Mouse (Mus musculus): ENCODE measurements around the gene Snx27.

Gene Snx27

DNA sequence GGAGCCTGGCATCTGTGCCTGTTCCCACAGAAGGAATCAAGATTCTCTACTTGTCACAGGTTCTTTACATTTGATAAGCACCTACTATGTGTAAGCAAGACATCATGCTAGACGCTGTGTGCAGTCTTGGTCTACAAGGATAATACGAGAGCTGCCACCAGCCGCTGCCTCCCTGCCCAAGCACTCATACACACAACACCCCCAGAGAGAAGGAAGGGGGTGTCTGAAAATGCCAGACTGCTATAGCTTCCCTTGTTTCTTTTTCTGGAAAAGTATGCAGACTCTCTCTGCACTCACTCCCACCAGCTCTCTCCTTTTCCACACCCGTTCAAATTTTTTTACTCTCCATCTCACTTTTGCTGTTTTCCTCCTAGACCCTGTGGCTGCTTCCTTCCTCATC, 105.1 kb downstream of the Snx27 start:
- DNase-seq (ENCODE audit: low read depth, low spot score), result no peak

DNA sequence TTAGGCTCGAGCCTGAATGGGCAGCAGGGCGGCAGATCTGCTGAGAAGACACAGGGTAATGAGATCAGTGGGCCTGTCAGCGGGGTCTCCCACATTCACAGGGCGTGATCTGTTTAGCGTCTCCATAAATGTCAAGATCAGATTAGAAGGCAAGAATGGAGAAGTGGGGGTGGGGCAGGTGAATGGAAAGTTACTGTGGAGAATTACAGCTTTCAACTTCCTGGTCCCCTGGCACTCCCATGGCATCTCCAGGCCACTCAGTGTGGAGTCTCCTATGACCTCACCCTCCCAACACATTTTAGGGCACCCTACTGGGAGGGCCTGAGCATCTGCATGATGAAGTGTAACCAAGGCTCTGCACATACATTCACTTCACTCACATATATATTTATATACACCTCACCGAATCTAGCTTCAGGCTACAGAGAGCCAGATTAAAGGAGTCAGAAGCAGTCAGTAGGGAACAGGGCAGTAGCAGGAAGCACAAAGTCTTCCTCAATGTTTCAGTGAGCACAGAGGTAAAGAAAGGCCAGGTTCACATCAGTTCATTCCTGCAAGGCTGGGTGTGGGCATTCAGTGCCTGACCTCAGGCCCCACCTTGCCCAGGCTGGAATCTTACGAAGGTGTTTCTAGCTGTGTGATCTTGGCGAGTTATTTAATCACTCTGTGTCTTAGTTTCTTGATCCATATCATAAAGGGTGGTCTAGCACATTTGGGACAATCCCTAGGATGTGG, 106.0 kb downstream of the Snx27 start:
- no peak for DNase-seq (ENCODE audit: low read depth, low spot score)

GRCm38 (mm10) chr3:94473567-94474232, 108.8 kb downstream of the Snx27 start:
- DNase-seq (ENCODE audit: low read depth, low spot score), result no peak

GRCm38 (mm10) chr3:94473115-94473505, 109.4 kb downstream of the Snx27 start:
- DNase-seq (ENCODE audit: low read depth, low spot score), result no peak

DNA sequence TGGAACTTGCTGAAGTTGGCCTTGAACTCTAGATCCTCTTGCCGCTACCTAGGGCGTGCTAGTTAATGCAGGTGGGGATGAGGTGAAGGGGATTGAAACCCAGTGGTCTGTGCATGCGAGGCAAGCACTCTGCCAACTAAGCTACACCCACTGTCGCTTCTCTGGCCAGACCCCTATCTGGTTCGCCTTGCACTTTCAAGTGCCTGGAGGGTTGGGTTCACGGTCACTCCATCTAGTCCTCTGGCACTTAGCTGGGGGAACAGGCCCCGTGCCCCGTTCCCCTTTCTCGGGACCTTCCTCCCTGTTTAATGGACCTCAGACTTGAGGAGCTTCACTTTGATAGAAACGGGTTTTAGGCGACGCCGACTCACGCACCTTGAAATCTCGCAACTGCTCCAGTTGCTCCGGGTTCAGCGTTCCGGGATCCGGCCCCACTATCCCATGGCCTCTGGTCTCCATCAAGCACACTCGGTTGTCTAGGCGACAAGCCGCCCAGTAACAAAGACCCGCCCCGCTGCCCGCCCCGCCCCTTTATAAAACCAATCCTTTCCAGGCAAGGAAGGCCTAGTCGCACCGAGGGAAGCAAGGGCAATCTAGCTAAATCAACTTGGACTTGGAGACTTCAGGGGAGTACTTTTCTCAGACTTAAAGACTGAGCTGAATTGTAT, 109.9 kb downstream of the Snx27 start:
- peak; percentile 51 for DNase-seq (ENCODE audit: low read depth, low spot score)

GRCm38 (mm10) chr3:94468931-94469330, 113.6 kb downstream of the Snx27 start:
- no peak for DNase-seq (ENCODE audit: low read depth, low spot score)

- no peak for DNase-seq (ENCODE audit: low read depth, low spot score)
Measured at GRCm38 (mm10) chr3:94465632-94466430, 116.7 kb downstream of the Snx27 start.

- DNase-seq (ENCODE audit: low read depth, low spot score), result no peak
Measured at GRCm38 (mm10) chr3:94463926-94464578, 118.5 kb downstream of the Snx27 start.

- no peak for DNase-seq (ENCODE audit: low read depth, low spot score)
Measured at GRCm38 (mm10) chr3:94459834-94460233, 122.7 kb downstream of the Snx27 start.

DNA sequence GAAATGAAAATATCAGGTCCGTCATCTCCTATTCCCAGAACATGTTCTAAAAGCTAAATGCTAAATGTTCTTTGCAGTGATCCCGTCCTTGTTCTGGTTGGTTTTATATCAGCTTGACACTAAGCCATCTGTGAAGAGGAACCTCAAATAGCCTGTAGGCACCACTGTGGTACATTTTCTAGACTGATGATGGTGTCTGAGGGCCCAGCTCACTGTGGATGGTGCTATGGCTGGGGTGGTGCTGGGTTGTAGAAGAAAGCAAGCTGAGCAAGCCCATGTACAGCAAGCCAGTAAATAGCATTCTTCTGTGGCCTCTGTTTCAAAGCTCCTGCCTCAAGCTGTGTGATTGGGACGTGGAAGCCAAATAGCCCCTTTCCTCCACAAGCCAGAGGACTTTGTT, 125.5 kb downstream of the Snx27 start:
- DNase-seq (ENCODE audit: low read depth, low spot score), result no peak

DNA sequence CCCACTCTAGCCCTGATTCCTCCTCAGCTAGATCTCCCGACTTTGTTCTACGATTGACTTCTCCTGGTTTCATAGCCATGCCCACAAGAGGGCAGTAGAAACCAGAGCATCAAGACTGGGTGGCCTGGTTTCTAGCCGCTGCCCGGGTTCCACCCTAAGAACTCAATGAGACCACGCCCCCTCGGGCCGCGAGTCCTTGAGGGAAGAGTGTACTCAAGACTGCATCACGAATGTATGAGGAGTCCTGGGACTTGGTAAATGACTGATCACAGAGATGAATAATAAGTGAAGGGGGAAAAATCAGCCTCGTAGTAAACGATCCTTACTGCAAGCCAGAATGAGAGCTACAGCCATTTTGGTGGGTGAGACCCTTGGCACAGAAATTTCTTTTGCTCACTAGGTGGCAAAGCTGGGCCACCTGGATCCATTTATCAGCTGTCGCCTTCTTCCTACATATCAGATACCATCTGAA, 126.0 kb downstream of the Snx27 start:
- peak; percentile 91 for DNase-seq (ENCODE audit: low read depth, low spot score)

GRCm38 (mm10) chr3:94449377-94449776, 133.1 kb downstream of the Snx27 start:
- DNase-seq (ENCODE audit: low read depth, low spot score), result no peak
